Mouse (Mus musculus): Measurements from ENCODE around the gene Tmem158. TPM values are rescaled to one million over a fixed set of nuclear protein-coding genes. Genes with fewer than 3 reads are reported as not detected.

Tmem158 gene
- polyA plus RNA-seq (2015; fragmentation: Illumina TruSeq; extraction: RNeasy Lipid Tissue Mini Kit (QIAGEN cat#74804); ENCODE audit: insufficient read depth, low read depth, low replicate concordance) = 1.8 TPM

DNA sequence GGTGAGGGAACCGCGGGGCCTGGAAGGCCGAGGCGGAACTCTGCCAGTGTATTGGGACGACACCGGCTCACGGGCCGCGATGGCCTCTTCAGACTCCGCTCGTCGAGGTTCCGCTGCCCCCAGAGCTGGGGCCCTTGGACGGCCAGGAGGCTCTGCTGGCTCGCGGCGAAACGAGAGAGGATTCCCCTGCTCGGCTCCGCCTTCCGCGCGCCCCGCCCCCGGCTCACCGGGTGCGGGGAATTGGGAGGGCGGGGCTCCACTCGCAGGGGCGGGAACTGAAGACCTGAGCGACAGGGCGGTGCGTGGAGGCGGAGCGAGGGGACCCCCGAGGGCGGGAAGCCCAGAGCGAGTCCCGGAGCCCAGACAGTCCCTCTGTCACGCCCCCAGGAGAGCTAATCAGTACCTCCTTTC, at the start of gene Tmem158:
TSS of gene Tmem158 (minus strand) at position 154 of the 411 bp plus-strand sequence.

DNA sequence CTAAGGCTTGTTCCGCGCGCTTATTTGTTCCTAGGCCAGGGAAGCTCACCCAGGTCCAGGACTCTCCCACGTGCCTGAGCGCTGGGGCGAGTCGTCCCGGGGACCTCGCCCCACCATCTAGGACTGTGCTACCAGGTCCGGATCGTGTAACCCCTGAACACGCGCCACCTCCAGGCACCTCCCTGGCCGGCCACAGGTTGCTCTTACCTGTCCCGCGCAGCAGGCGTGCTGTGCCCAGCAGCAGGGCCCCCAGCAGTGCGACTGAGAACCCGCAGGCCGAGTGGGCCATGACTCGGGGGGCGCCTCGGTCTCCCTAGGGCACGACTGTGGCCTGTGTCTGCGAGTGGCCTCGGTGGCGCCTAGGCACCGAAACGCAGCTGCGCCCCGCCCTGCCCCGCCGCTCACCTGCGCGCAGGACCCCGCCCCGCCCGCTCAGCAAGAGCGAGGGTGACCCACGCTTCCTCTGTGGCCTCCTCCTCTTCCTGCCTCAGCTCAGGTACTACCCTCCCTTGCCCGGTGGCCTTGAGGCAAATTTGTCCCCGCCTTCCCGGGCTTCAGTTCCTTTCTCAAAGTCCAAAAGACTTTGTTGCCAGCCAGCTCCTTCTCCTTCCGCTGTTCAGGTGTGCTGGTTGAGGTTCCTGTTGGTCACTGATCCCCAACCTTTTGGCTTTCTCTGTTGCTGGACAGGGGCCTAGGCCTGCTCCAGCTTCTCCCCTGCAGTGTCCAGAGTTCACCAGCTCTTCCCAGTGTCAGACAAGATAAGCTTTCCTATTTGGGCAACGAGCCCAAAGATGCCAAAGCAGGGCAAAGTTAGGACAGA, 44.7 kb downstream of the Tmem158 start, which contains the start of gene Cdcp1:
TSS of gene Cdcp1 (minus strand) at position 418 of the 820 bp plus-strand sequence.

Other genes starting within 250 kb of the Tmem158 start
- gene Tmem42, start 239.4 kb downstream of the Tmem158 start, polyA plus RNA-seq (2015; fragmentation: Illumina TruSeq; extraction: RNeasy Lipid Tissue Mini Kit (QIAGEN cat#74804); ENCODE audit: insufficient read depth, low read depth, low replicate concordance) = 9.6 TPM
- 1.9 TPM for gene Tgm4, start 226.0 kb downstream of the Tmem158 start, polyA plus RNA-seq (2015; fragmentation: Illumina TruSeq; extraction: RNeasy Lipid Tissue Mini Kit (QIAGEN cat#74804); ENCODE audit: insufficient read depth, low read depth, low replicate concordance)
- 9.0 TPM for gene Zdhhc3, start 147.6 kb downstream of the Tmem158 start, polyA plus RNA-seq (2015; fragmentation: Illumina TruSeq; extraction: RNeasy Lipid Tissue Mini Kit (QIAGEN cat#74804); ENCODE audit: insufficient read depth, low read depth, low replicate concordance)
- 16.4 TPM for gene Exosc7, start 147.5 kb downstream of the Tmem158 start, polyA plus RNA-seq (2015; fragmentation: Illumina TruSeq; extraction: RNeasy Lipid Tissue Mini Kit (QIAGEN cat#74804); ENCODE audit: insufficient read depth, low read depth, low replicate concordance)
- gene Clec3b, start 109.8 kb downstream of the Tmem158 start, polyA plus RNA-seq (2015; fragmentation: Illumina TruSeq; extraction: RNeasy Lipid Tissue Mini Kit (QIAGEN cat#74804); ENCODE audit: insufficient read depth, low read depth, low replicate concordance) = 71.5 TPM
- gene Cdcp1, start 44.7 kb downstream of the Tmem158 start, polyA plus RNA-seq (2015; fragmentation: Illumina TruSeq; extraction: RNeasy Lipid Tissue Mini Kit (QIAGEN cat#74804); ENCODE audit: insufficient read depth, low read depth, low replicate concordance) = 4.1 TPM
- 33,747 TPM for gene Lars2, start 106.2 kb upstream of the Tmem158 start, polyA plus RNA-seq (2015; fragmentation: Illumina TruSeq; extraction: RNeasy Lipid Tissue Mini Kit (QIAGEN cat#74804); ENCODE audit: insufficient read depth, low read depth, low replicate concordance)
- 6.7 TPM for gene Limd1, start 217.9 kb upstream of the Tmem158 start, polyA plus RNA-seq (2015; fragmentation: Illumina TruSeq; extraction: RNeasy Lipid Tissue Mini Kit (QIAGEN cat#74804); ENCODE audit: insufficient read depth, low read depth, low replicate concordance)

Data from pancreas, adult 10 weeks (tissue).